In genomic region chr5:20720201-20720900, GRCm38 (mm10) we compare ENCODE assay signal across 12 mouse cellular contexts.
A peak's percentile ranks its signal among the peaks of the same experiment; 100 is the strongest.
DNase-seq lines count a peak whose midpoint lies in the region; ATAC-seq and TF ChIP-seq lines count a peak whose summit lies in the region.
"Had no signal": no experiment of that assay in that cellular context is flagged by ENCODE, and none has a peak within 500 bp of the region (broad histone marks: within the 10 kb centered on the region; RNA-seq: fewer than 3 reads in every experiment).

No protein-coding gene starts in this region.

- no peak for TF ChIP-seq CTCF in kidney, adult 2 months (conservative IDR thresholded peaks at IDR 0.05; ENCODE audit: insufficient read depth, insufficient read length, low read depth, low read length)
- TF ChIP-seq CTCF in gastrocnemius, adult 2 months (IDR thresholded peaks at IDR 0.05) = no peak

- H3K4me2 ChIP-seq in kidney, embryonic 15.5 days = no peak overlapping the region
- no peak overlapping the region for H3K4me2 ChIP-seq in forebrain, embryonic 12.5 days

- H3K27me3 ChIP-seq in kidney, adult 2 months (replicated peaks; ENCODE audit: control insufficient read depth, insufficient read depth, low read length) = no peaks in the 10 kb centered on the region; the same call in 1 of the 2 replicates
- no peaks in the 10 kb centered on the region for H3K27me3 ChIP-seq in kidney, embryonic 15.5 days
- H3K27me3 ChIP-seq in midbrain, embryonic 10.5 days (ENCODE audit: low read depth, poor library complexity, severe bottlenecking) = no peaks in the 10 kb centered on the region
- H3K27me3 ChIP-seq in forebrain, embryonic 12.5 days = no peaks in the 10 kb centered on the region

- no peak overlapping the region for H3K27ac ChIP-seq in kidney, adult 2 months (ENCODE audit: insufficient read depth, low read depth, low read length)
- H3K27ac ChIP-seq in kidney, embryonic 15.5 days = no peak overlapping the region
- H3K27ac ChIP-seq in gastrocnemius, adult 2 months = peak overlapping the region; percentile 87
- H3K27ac ChIP-seq in midbrain, embryonic 10.5 days (replicated peaks) = no peak overlapping the region
- H3K27ac ChIP-seq in forebrain, embryonic 12.5 days = no peak overlapping the region

- WGBS in kidney, adult 2 months = 65% methylated on average over 4 of the region's 4 CpGs
- WGBS in kidney, embryonic 15.5 days = 76% methylated on average over 4 of the region's 4 CpGs
- 77% methylated on average over 4 of the region's 4 CpGs for WGBS in midbrain, embryonic 10.5 days
- 84% methylated on average over 4 of the region's 4 CpGs for WGBS in forebrain, embryonic 12.5 days

- no peak for TF ChIP-seq POLR2A in kidney, adult 2 months (IDR thresholded peaks at IDR 0.05; ENCODE audit: low read depth, low read length)

- intact Hi-C loops in gastrocnemius, adult 2 months (cut with DNase I) = loop anchor here (5.0 to 10.0 kb wide), 2 partner anchors 37 to 244 kb away; no protein-coding TSS in a partner anchor

- ATAC-seq in kidney, embryonic 15.5 days (replicated peaks; ENCODE audit: low FRiP score) = no peak
- ATAC-seq in forebrain, embryonic 12.5 days (ENCODE audit: low FRiP score) = no peak

- H3K9me3 ChIP-seq in kidney, embryonic 15.5 days (replicated peaks) = no peaks in the 10 kb centered on the region
- no peaks in the 10 kb centered on the region for H3K9me3 ChIP-seq in midbrain, embryonic 10.5 days (replicated peaks)
- H3K9me3 ChIP-seq in forebrain, embryonic 12.5 days = no peaks in the 10 kb centered on the region

- DNase-seq in kidney, adult 2 months = peak; percentile 10
- DNase-seq in gastrocnemius, adult 2 months = peak; percentile 81
- DNase-seq in heart, postnatal 4 days = peak; percentile 11
- peak; percentile 36 to 57 for DNase-seq in lung, postnatal 4 days
- DNase-seq in layer of hippocampus, adult 9-11 months = no peak
- DNase-seq in midbrain, embryonic 10.5 days (ENCODE audit: low spot score) = no peak
- DNase-seq: cerebellum, adult 9-10 months; kidney, adult 9 months; retina, postnatal 1 day; thymus, adult 2 months had no signal

- H3K9ac ChIP-seq in kidney, embryonic 15.5 days = no peak overlapping the region
- H3K9ac ChIP-seq in forebrain, embryonic 12.5 days = no peak overlapping the region

- no peak overlapping the region for H3K4me3 ChIP-seq in kidney, adult 2 months (ENCODE audit: insufficient read depth, low read depth, low read length)
- H3K4me3 ChIP-seq in kidney, embryonic 15.5 days (replicated peaks) = no peak overlapping the region
- peak overlapping the region; percentile 5; the same call in 1 of the 2 replicates for H3K4me3 ChIP-seq in gastrocnemius, adult 2 months
- no peak overlapping the region for H3K4me3 ChIP-seq in midbrain, embryonic 10.5 days
- no peak overlapping the region for H3K4me3 ChIP-seq in forebrain, embryonic 12.5 days (replicated peaks)

- no peaks in the 10 kb centered on the region for H3K4me1 ChIP-seq in kidney, adult 2 months (ENCODE audit: control insufficient read depth, insufficient read depth, low read length)
- H3K4me1 ChIP-seq in kidney, embryonic 15.5 days = no peaks in the 10 kb centered on the region
- no peaks in the 10 kb centered on the region for H3K4me1 ChIP-seq in midbrain, embryonic 10.5 days
- H3K4me1 ChIP-seq in forebrain, embryonic 12.5 days = no peaks in the 10 kb centered on the region

- no peaks in the 10 kb centered on the region for H3K36me3 ChIP-seq in kidney, adult 2 months (ENCODE audit: control insufficient read depth, insufficient read depth, low read length)
- H3K36me3 ChIP-seq in kidney, embryonic 15.5 days = no peaks in the 10 kb centered on the region
- no peaks in the 10 kb centered on the region for H3K36me3 ChIP-seq in midbrain, embryonic 10.5 days
- no peaks in the 10 kb centered on the region for H3K36me3 ChIP-seq in forebrain, embryonic 12.5 days (replicated peaks)

Comparison
In these comparisons a context has a peak if more than half of its experiments do, and no peak if none do; other contexts are left out.
1. DNase-seq: peak in kidney, adult 2 months (single experiment), gastrocnemius, adult 2 months (single experiment), heart, postnatal 4 days (single experiment) and lung, postnatal 4 days (2 of 2); none in layer of hippocampus, adult 9-11 months (single experiment) and midbrain, embryonic 10.5 days (single experiment).